Mouse (Mus musculus) heart, embryonic 16.5 days (tissue): Measurements from ENCODE around the gene St3gal4. TPM values are rescaled to one million over a fixed set of nuclear protein-coding genes. Genes with fewer than 3 reads are reported as not detected.
"Not testable (repeated sequence)": the region's sequence is repeated elsewhere in the genome, so short reads cannot be mapped to it uniquely, and the experiment has no call there.

Experiments used
- ATAC-seq: fragments of 200-750 bp; cut with Nextera tagmentation; replicated peaks from 2 replicates; pipeline ENCODE4 v1.8.0; 2017; ENCODE audit warnings: moderate number of reproducible peaks; ENCODE audit not compliant: insufficient read depth, low FRiP score; ENCODE audit errors: extremely low read depth
- H3K27ac ChIP-seq: fragments of 300-500 bp; sonication (generic); 2 replicates; pipeline ENCODE4 v1.5.1; 2014; ENCODE audit warnings: mild to moderate bottlenecking, low read length, control low read depth, moderate library complexity
- H3K27me3 ChIP-seq: fragments of 300-500 bp; sonication (generic); 2 replicates; pipeline ENCODE4 v1.6.1; 2014; ENCODE audit warnings: low read length, mixed read lengths; ENCODE audit not compliant: control insufficient read depth, insufficient read depth
- H3K36me3 ChIP-seq: fragments of 300-500 bp; sonication (generic); 2 replicates; pipeline ENCODE4 v1.6.1; 2014; ENCODE audit not compliant: control insufficient read depth, insufficient read depth
- H3K4me1 ChIP-seq: fragments of 300-500 bp; sonication (generic); 2 replicates; pipeline ENCODE4 v1.6.1; 2014; ENCODE audit warnings: low read length, mixed read lengths; ENCODE audit not compliant: control insufficient read depth, insufficient read depth
- H3K4me2 ChIP-seq: fragments of 300-500 bp; sonication (generic); 2 replicates; pipeline ENCODE4 v1.6.1; 2014; ENCODE audit warnings: low read depth, mild to moderate bottlenecking, control low read depth, low read length
- H3K4me3 ChIP-seq: fragments of 300-500 bp; sonication (generic); 2 replicates; pipeline ENCODE4 v1.5.1; 2014; ENCODE audit warnings: mild to moderate bottlenecking, control low read depth, low read length
- H3K9ac ChIP-seq: fragments of 300-500 bp; sonication (generic); 2 replicates; pipeline ENCODE4 v1.6.1; 2014; ENCODE audit warnings: low read length, control low read depth
- H3K9me3 ChIP-seq: fragments of 300-500 bp; sonication (generic); replicated peaks from 2 replicates; pipeline ENCODE4 v1.6.1; 2016; ENCODE audit warnings: low read length; ENCODE audit not compliant: control insufficient read depth
- WGBS: fragments of 180-500 bp; shearing (Covaris S2); extraction: QIAGEN DNeasy Blood & Tissue Kit; methylation state at CpG from one replicate; pipeline ENCODE4 v1.1.7; 2014; 5-methylcytosine and 5-hydroxymethylcytosine counted together
- polyA plus RNA-seq: library from polyadenylated mRNA; unstranded; fragments of >200 nt; fragmentation: Nextera tagmentation; extraction: Ambion mirVana; gene quantifications from 2 replicates; pipeline ENCODE4 v1.2.1, GENCODE M21; 2015

The St3gal4 gene
- polyA plus RNA-seq, 1 experiment from 2014 or later: 25.8 TPM

GRCm38 (mm10) chr9:35156862-35157261 lies 37.8 kb upstream of the St3gal4 start:
- no peaks in the 10 kb centered on the region for H3K9me3 ChIP-seq
- no peaks in the 10 kb centered on the region for H3K27me3 ChIP-seq
- ATAC-seq: no peak
- no peaks in the 10 kb centered on the region for H3K36me3 ChIP-seq
- H3K4me1 ChIP-seq: no peaks in the 10 kb centered on the region
- H3K9ac ChIP-seq: no peak overlapping the region
- no peak overlapping the region for H3K4me3 ChIP-seq
- 83% methylated on average over 4 of the region's 4 CpGs for WGBS
- H3K4me2 ChIP-seq: no peak overlapping the region
- H3K27ac ChIP-seq: no peak overlapping the region

- Histone ChIP-seq H3K36me3 (no peaks in the 10 kb centered on the region), H3K4me1 (no peaks in the 10 kb centered on the region), H3K9ac (no peak overlapping the region), H3K27me3 (no peaks in the 10 kb centered on the region), H3K4me3 (no peak overlapping the region), H3K4me2 (no peak overlapping the region), H3K27ac (peak overlapping the region; percentile 47), H3K9me3 (no peaks in the 10 kb centered on the region)
- ATAC-seq: peak; percentile 52; the same call in 1 of the 2 replicates
- 78% methylated on average over 5 of the region's 5 CpGs for WGBS
These were observed 37.1 kb upstream of the St3gal4 start for GRCm38 (mm10) chr9:35156002-35156710.

- H3K4me1 ChIP-seq: no peaks in the 10 kb centered on the region
- no peak overlapping the region for H3K4me3 ChIP-seq
- no peak overlapping the region for H3K27ac ChIP-seq
- H3K4me2 ChIP-seq: no peak overlapping the region
- no peak overlapping the region for H3K9ac ChIP-seq
- 92% methylated on average over 1 of the region's 1 CpGs for WGBS
- no peak for ATAC-seq
- no peaks in the 10 kb centered on the region for H3K27me3 ChIP-seq
- H3K36me3 ChIP-seq: no peaks in the 10 kb centered on the region
- H3K9me3 ChIP-seq: no peaks in the 10 kb centered on the region
These were observed 33.9 kb upstream of the St3gal4 start for GRCm38 (mm10) chr9:35152923-35153322.

GRCm38 (mm10) chr9:35148822-35149221 lies 29.8 kb upstream of the St3gal4 start:
- H3K27me3 ChIP-seq, ATAC-seq, H3K27ac ChIP-seq: not testable (repeated sequence)

GRCm38 (mm10) chr9:35147261-35147660 lies 28.2 kb upstream of the St3gal4 start:
- H3K4me1 ChIP-seq: not testable (repeated sequence)
- 94% methylated on average over 14 of the region's 14 CpGs for WGBS

More at GRCm38 (mm10) chr9:35148822-35149221, 29.8 kb upstream of the St3gal4 start:
- H3K36me3 ChIP-seq, H3K4me1 ChIP-seq, H3K4me3 ChIP-seq, H3K9ac ChIP-seq, H3K4me2 ChIP-seq, H3K9me3 ChIP-seq: not testable (repeated sequence)

GRCm38 (mm10) chr9:35145829-35146228 lies 26.8 kb upstream of the St3gal4 start:
- H3K4me1 ChIP-seq: no peaks in the 10 kb centered on the region
- no peak overlapping the region for H3K9ac ChIP-seq
- no peak overlapping the region for H3K4me2 ChIP-seq
- no peak for ATAC-seq
- no peak overlapping the region for H3K27ac ChIP-seq
- no peaks in the 10 kb centered on the region for H3K27me3 ChIP-seq
- H3K9me3 ChIP-seq: no peaks in the 10 kb centered on the region
- H3K4me3 ChIP-seq: no peak overlapping the region
- 90% methylated on average over 1 of the region's 1 CpGs for WGBS
- no peaks in the 10 kb centered on the region for H3K36me3 ChIP-seq

More at GRCm38 (mm10) chr9:35147261-35147660, 28.2 kb upstream of the St3gal4 start:
- H3K27ac ChIP-seq, H3K9me3 ChIP-seq, H3K36me3 ChIP-seq, H3K4me3 ChIP-seq, ATAC-seq, H3K4me2 ChIP-seq, H3K27me3 ChIP-seq, H3K9ac ChIP-seq: not testable (repeated sequence)

- ATAC-seq: no peak
These were observed 26.1 kb upstream of the St3gal4 start for GRCm38 (mm10) chr9:35145118-35145517.

GRCm38 (mm10) chr9:35142221-35142620 lies 23.2 kb upstream of the St3gal4 start:
- H3K9ac ChIP-seq: no peak overlapping the region
- H3K27me3 ChIP-seq: no peaks in the 10 kb centered on the region
- no peaks in the 10 kb centered on the region for H3K4me1 ChIP-seq
- H3K36me3 ChIP-seq: no peaks in the 10 kb centered on the region
- no peak overlapping the region for H3K27ac ChIP-seq
- ATAC-seq: no peak
- no peaks in the 10 kb centered on the region for H3K9me3 ChIP-seq
- no peak overlapping the region for H3K4me2 ChIP-seq
- no peak overlapping the region for H3K4me3 ChIP-seq
- WGBS: 68% methylated on average over 2 of the region's 2 CpGs

More at GRCm38 (mm10) chr9:35145118-35145517, 26.1 kb upstream of the St3gal4 start:
- Histone ChIP-seq H3K36me3 (no peaks in the 10 kb centered on the region), H3K4me3 (no peak overlapping the region), H3K4me1 (no peaks in the 10 kb centered on the region), H3K27me3 (no peaks in the 10 kb centered on the region), H3K4me2 (no peak overlapping the region), H3K9ac (no peak overlapping the region), H3K9me3 (no peaks in the 10 kb centered on the region), H3K27ac (no peak overlapping the region)
- WGBS: 68% methylated on average over 9 of the region's 9 CpGs

GRCm38 (mm10) chr9:35139231-35139744 lies 20.2 kb upstream of the St3gal4 start:
- H3K4me2 ChIP-seq: no peak overlapping the region
- no peaks in the 10 kb centered on the region for H3K9me3 ChIP-seq
- 69% methylated on average over 5 of the region's 5 CpGs for WGBS
- H3K27me3 ChIP-seq: no peaks in the 10 kb centered on the region
- peaks cover 6% of the 10 kb centered on the region; the same call in 1 of the 2 replicates for H3K4me1 ChIP-seq
- no peak overlapping the region for H3K9ac ChIP-seq
- ATAC-seq: no peak
- no peak overlapping the region for H3K4me3 ChIP-seq
- H3K36me3 ChIP-seq: no peaks in the 10 kb centered on the region
- H3K27ac ChIP-seq: no peak overlapping the region
